Mouse (Mus musculus): ENCODE data around the gene Ppp2r5a. TPM values are rescaled to one million over a fixed set of nuclear protein-coding genes. Genes with fewer than 3 reads are reported as not detected.

Ppp2r5a gene
- polyA plus RNA-seq, 1 experiment from 2014 or later = 9.5 TPM

- no peaks in the 10 kb centered on the region for H3K4me1 ChIP-seq
- peaks cover 28% of the 10 kb centered on the region for H3K36me3 ChIP-seq (replicated peaks)
- no peak for DNase-seq (ENCODE audit: extremely low spot score, low spot score)
- 92% methylated on average over 6 of the region's 6 CpGs for WGBS
- H3K27ac ChIP-seq = no peak overlapping the region
- H3K9me3 ChIP-seq = no peaks in the 10 kb centered on the region
- no peaks in the 10 kb centered on the region for H3K27me3 ChIP-seq (ENCODE audit: poor library complexity, severe bottlenecking)
- H3K4me3 ChIP-seq = no peak overlapping the region
These were observed 40.7 kb downstream of the Ppp2r5a start for GRCm38 (mm10) chr1:191362412-191362811.

DNA sequence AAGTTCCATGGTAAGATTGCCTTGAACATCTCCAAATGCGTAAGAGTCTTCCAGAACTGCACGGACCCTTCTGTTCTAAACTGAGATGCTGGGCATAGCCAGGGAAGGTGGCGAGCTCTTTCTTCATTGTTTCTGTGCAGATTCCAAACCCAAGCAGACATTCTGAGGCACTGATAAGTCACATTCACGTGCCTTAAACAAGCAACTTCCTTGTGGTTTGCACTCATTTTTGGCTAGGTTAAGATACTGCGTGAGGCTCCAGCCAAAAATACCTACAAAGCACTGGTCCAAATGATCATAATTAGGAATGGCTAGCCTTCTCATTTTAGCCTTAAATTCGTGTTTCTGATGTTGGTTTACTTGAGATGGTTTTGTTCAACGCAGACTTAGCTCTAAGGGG, 43.6 kb downstream of the Ppp2r5a start:
- 86% methylated on average over 7 of the region's 7 CpGs for WGBS
- no peak for DNase-seq (ENCODE audit: extremely low spot score, low spot score)
- Histone ChIP-seq H3K27me3 (ENCODE audit: poor library complexity, severe bottlenecking) (no peaks in the 10 kb centered on the region), H3K36me3 (replicated peaks) (peaks cover 54% of the 10 kb centered on the region), H3K9me3 (no peaks in the 10 kb centered on the region), H3K4me1 (no peaks in the 10 kb centered on the region), H3K4me3 (no peak overlapping the region), H3K27ac (no peak overlapping the region)

- peaks cover 75% of the 10 kb centered on the region for H3K36me3 ChIP-seq (replicated peaks)
These were observed 46.1 kb downstream of the Ppp2r5a start for GRCm38 (mm10) chr1:191356936-191357335.

DNA sequence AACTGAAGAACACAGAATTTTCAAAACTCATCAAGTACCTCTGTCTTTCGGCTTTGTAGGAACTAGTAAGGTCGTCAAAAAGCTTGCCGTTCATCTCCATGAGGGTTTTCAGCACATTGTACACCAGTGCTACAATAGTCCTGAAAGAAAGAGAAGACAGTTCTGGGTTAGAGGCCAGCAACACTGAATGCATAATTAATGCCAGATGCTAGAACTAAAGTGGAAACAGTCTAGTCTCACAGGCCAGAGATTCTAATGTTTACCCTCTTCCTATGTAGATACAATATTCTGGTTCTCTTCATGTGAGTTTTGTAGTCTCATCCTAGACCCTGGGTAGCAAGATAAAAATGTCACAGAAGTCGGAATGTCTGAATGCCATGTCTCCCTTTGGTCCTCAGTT, 49.2 kb downstream of the Ppp2r5a start:
- 74% methylated on average over 4 of the region's 4 CpGs for WGBS
- peaks cover 11% of the 10 kb centered on the region for H3K4me1 ChIP-seq
- no peak for DNase-seq (ENCODE audit: extremely low spot score, low spot score)
- H3K4me3 ChIP-seq = no peak overlapping the region
- no peaks in the 10 kb centered on the region for H3K9me3 ChIP-seq
- H3K36me3 ChIP-seq (replicated peaks) = peaks cover 92% of the 10 kb centered on the region
- H3K27me3 ChIP-seq (ENCODE audit: poor library complexity, severe bottlenecking) = no peaks in the 10 kb centered on the region
- no peak overlapping the region for H3K27ac ChIP-seq

More at GRCm38 (mm10) chr1:191356936-191357335, 46.1 kb downstream of the Ppp2r5a start:
- H3K9me3 ChIP-seq = no peaks in the 10 kb centered on the region
- H3K4me3 ChIP-seq = no peak overlapping the region
- H3K27me3 ChIP-seq (ENCODE audit: poor library complexity, severe bottlenecking) = no peaks in the 10 kb centered on the region
- WGBS = 69% methylated on average over 1 of the region's 1 CpGs
- peaks cover 3% of the 10 kb centered on the region; the same call in 1 of the 2 replicates for H3K4me1 ChIP-seq
- no peak overlapping the region for H3K27ac ChIP-seq
- no peak for DNase-seq (ENCODE audit: extremely low spot score, low spot score)

DNA sequence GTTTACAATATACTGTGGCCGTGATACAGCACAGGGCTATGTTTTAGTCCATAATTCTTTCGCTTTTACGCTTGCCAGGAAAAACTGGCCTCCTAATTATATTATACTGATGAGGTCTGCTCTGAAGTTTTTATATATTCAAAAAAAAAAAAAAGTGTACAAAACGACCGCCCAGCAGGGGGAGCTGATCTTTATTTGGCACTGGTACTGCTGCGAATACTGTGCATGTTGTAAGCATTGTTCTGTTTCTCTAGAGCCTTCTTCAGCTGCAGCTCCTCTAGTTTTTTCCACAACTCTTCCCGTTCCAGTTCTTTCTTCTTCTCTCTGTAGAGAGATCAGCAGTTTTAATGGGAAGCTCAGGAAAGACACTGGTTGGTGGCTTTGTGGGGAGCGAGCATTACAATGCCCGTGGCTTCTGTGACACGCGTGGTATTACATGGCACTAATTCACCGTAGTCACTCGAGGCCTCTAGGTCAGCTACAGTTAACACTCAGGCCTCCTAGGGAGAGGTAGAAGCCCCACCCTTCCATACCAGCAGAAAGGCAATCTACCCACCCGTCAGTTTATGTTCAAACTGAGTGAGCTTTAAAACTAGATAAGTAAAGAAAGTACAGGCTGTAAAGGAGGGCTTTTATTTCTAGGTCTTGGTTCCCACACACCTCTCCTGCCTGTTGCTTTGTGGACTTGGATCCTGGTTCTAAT, 50.1 kb downstream of the Ppp2r5a start:
- peaks cover 92% of the 10 kb centered on the region for H3K36me3 ChIP-seq (replicated peaks)
- H3K27me3 ChIP-seq (ENCODE audit: poor library complexity, severe bottlenecking) = no peaks in the 10 kb centered on the region
- WGBS = 79% methylated on average over 14 of the region's 14 CpGs
- H3K4me1 ChIP-seq = peaks cover 11% of the 10 kb centered on the region
- no peak overlapping the region for H3K4me3 ChIP-seq
- no peaks in the 10 kb centered on the region for H3K9me3 ChIP-seq
- DNase-seq (ENCODE audit: extremely low spot score, low spot score) = no peak
- peak overlapping the region; percentile 54 for H3K27ac ChIP-seq

DNA sequence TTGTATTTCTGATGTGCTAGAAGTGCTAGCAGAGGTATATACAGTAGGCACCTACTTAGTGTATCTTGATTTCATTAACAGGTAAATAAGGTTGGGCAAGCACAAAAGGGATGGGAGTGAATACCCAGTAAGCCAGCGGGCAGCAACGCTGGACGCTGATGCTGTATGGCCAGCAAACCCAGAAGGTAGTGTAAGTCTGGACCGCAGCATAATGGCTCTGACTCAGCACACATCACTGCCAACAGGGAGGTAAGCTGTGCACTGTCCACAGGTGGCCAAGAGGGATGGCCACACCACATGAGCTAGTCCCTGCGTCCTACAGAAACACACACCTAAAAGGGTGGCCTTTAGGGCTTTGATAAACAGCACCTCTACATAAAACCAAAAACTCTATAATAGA, 52.7 kb downstream of the Ppp2r5a start:
- Histone ChIP-seq H3K4me3 (no peak overlapping the region), H3K9me3 (no peaks in the 10 kb centered on the region), H3K4me1 (peaks cover 11% of the 10 kb centered on the region), H3K27ac (no peak overlapping the region), H3K27me3 (ENCODE audit: poor library complexity, severe bottlenecking) (no peaks in the 10 kb centered on the region), H3K36me3 (replicated peaks) (peaks cover 92% of the 10 kb centered on the region)
- WGBS = 96% methylated on average over 5 of the region's 5 CpGs
- DNase-seq (ENCODE audit: extremely low spot score, low spot score) = no peak

DNA sequence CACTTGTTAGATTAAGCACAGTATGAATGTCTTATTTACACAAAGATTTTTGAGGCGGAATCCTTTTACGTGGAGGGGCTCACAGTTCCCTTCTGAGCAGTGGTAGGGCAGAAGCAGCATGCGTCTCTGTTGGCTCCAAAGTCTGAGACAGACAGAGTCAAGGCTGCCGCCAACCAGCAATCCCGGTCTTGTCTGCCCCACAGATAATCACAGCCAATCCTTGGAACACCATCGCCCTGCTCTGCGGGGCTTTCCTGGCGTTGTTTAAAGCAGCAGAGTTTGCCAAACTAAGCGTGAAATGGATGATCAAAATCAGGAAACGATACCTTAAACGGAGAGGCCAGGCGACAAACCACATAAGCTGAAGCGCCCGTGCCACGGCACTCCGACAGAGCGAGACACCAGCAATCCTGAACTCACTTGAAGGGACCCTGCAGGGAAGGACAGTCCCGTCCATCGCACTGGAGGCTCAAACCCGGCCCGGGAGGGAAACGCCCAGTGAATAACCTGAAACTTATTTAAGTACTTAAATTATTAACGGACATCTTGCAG, 53.5 kb downstream of the Ppp2r5a start:
- H3K36me3 ChIP-seq (replicated peaks) = peaks cover 93% of the 10 kb centered on the region
- H3K27me3 ChIP-seq (ENCODE audit: poor library complexity, severe bottlenecking) = no peaks in the 10 kb centered on the region
- DNase-seq (ENCODE audit: extremely low spot score, low spot score) = no peak
- no peak overlapping the region for H3K27ac ChIP-seq
- H3K4me1 ChIP-seq = peaks cover 11% of the 10 kb centered on the region
- H3K9me3 ChIP-seq = no peaks in the 10 kb centered on the region
- no peak overlapping the region for H3K4me3 ChIP-seq
- WGBS = 88% methylated on average over 23 of the region's 23 CpGs

GRCm38 (mm10) chr1:191348996-191349395, 54.1 kb downstream of the Ppp2r5a start:
- H3K27me3 ChIP-seq (ENCODE audit: poor library complexity, severe bottlenecking) = no peaks in the 10 kb centered on the region
- H3K4me1 ChIP-seq = peaks cover 11% of the 10 kb centered on the region
- H3K36me3 ChIP-seq (replicated peaks) = peaks cover 92% of the 10 kb centered on the region
- no peak overlapping the region for H3K27ac ChIP-seq
- H3K4me3 ChIP-seq = no peak overlapping the region
- 79% methylated on average over 5 of the region's 5 CpGs for WGBS
- H3K9me3 ChIP-seq = no peaks in the 10 kb centered on the region
- no peak for DNase-seq (ENCODE audit: extremely low spot score, low spot score)

- H3K36me3 ChIP-seq (replicated peaks) = peaks cover 92% of the 10 kb centered on the region
- DNase-seq (ENCODE audit: extremely low spot score, low spot score) = no peak
- no peak overlapping the region for H3K27ac ChIP-seq
- H3K4me1 ChIP-seq = peaks cover 11% of the 10 kb centered on the region
- no peaks in the 10 kb centered on the region for H3K9me3 ChIP-seq
- 94% methylated on average over 2 of the region's 2 CpGs for WGBS
- no peaks in the 10 kb centered on the region for H3K27me3 ChIP-seq (ENCODE audit: poor library complexity, severe bottlenecking)
- no peak overlapping the region for H3K4me3 ChIP-seq
These were observed 54.5 kb downstream of the Ppp2r5a start for GRCm38 (mm10) chr1:191348592-191348991.

DNA sequence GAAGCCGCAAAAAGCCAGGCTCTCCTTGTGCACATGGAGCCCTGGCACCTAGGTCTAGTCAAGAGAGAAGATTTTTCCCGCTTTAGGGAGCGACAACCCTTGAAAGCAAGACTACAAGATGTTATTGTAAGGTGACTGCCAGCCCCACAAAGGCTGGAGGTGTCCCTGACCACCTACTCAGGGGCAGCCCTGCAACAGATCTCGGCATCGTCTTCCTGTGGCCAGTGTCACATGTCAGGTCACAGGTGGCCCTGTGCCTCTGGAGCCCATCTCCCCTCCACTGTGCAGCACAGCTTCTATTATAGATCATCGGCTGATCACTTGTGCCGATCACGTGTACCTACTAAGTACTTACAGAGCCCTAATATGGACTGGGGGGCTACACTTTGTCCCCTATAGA, 55.5 kb downstream of the Ppp2r5a start:
- Histone ChIP-seq H3K36me3 (replicated peaks) (peaks cover 95% of the 10 kb centered on the region), H3K4me1 (peaks cover 7% of the 10 kb centered on the region), H3K9me3 (no peaks in the 10 kb centered on the region), H3K27ac (no peak overlapping the region), H3K4me3 (no peak overlapping the region), H3K27me3 (ENCODE audit: poor library complexity, severe bottlenecking) (no peaks in the 10 kb centered on the region)
- DNase-seq (ENCODE audit: extremely low spot score, low spot score) = no peak
- WGBS = 94% methylated on average over 8 of the region's 8 CpGs

GRCm38 (mm10) chr1:191340530-191340929, 62.5 kb downstream of the Ppp2r5a start:
- Histone ChIP-seq H3K9me3 (no peaks in the 10 kb centered on the region), H3K4me1 (no peaks in the 10 kb centered on the region), H3K36me3 (replicated peaks) (peaks cover 92% of the 10 kb centered on the region), H3K27me3 (ENCODE audit: poor library complexity, severe bottlenecking) (no peaks in the 10 kb centered on the region), H3K4me3 (no peak overlapping the region), H3K27ac (no peak overlapping the region)
- DNase-seq (ENCODE audit: extremely low spot score, low spot score) = no peak
- WGBS = 91% methylated on average over 4 of the region's 4 CpGs

- 97% methylated on average over 2 of the region's 2 CpGs for WGBS
- no peak for DNase-seq (ENCODE audit: extremely low spot score, low spot score)
- H3K27me3 ChIP-seq (ENCODE audit: poor library complexity, severe bottlenecking) = no peaks in the 10 kb centered on the region
- H3K4me3 ChIP-seq = no peak overlapping the region
- no peak overlapping the region for H3K27ac ChIP-seq
- H3K36me3 ChIP-seq (replicated peaks) = peaks cover 86% of the 10 kb centered on the region
- H3K4me1 ChIP-seq = no peaks in the 10 kb centered on the region
- H3K9me3 ChIP-seq = no peaks in the 10 kb centered on the region
These were observed 63.2 kb downstream of the Ppp2r5a start for GRCm38 (mm10) chr1:191339876-191340275.

GRCm38 (mm10) chr1:191334500-191334899, 68.6 kb downstream of the Ppp2r5a start:
- no peak for DNase-seq (ENCODE audit: extremely low spot score, low spot score)
- Histone ChIP-seq H3K4me1 (no peaks in the 10 kb centered on the region), H3K27me3 (ENCODE audit: poor library complexity, severe bottlenecking) (no peaks in the 10 kb centered on the region), H3K9me3 (no peaks in the 10 kb centered on the region), H3K36me3 (replicated peaks) (peaks cover 86% of the 10 kb centered on the region), H3K27ac (no peak overlapping the region), H3K4me3 (no peak overlapping the region)
- 85% methylated on average over 5 of the region's 5 CpGs for WGBS

Measured in forebrain, embryonic 10.5 days (tissue).